Mouse (Mus musculus): ENCODE measurements around the gene Nptxr. TPM values are rescaled to one million over a fixed set of nuclear protein-coding genes. Genes with fewer than 3 reads are reported as not detected.

The Nptxr gene
- polyA plus RNA-seq, 1 experiment from 2014 or later = 2.6 TPM

DNA sequence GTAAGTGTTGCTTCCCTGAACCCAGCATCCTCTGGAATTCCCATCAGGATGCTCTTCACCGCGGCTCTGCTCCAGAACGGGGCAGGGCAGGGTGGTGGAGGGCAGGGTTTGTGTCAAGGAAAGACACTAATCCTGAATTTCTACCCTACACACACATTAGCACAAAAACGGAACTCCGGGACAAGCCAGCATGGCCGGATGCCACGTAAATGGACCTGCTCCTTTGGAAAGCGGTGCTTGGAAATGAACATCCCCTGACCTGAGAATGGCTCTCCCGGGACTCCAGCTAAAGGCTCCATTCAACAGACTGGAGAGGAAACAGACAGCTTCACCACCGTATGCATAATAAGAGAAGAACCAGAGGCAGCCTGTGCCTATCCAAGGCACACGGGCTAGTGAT is 3.9 kb downstream of the Nptxr start:
- H3K4me1 ChIP-seq (replicated peaks) = peaks cover 18% of the 10 kb centered on the region

DNA sequence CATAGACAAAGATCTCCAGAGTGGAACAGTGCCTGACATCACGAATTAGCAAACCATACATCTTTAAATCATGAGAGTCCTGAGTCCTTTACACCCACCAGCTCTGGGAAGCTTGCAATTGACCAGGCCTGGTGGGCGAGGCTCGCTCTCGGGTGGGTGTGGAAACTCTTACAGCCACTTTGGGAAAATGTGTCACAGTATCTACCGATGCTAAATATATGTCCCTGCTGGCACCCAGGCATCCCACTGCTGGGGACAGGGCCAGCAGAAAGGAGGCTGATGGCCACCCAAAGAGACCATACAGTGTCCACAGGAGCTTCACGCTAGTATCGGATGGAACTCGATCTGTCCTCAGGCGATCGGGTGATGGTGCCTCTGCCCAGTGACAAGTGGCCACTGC is 6.0 kb downstream of the Nptxr start:
- Histone ChIP-seq H3K4me1 (replicated peaks) (peaks cover 6% of the 10 kb centered on the region), H3K27me3 (replicated peaks) (peaks cover 83% of the 10 kb centered on the region), H3K9me3 (replicated peaks) (no peaks in the 10 kb centered on the region), H3K36me3 (no peaks in the 10 kb centered on the region), H3K27ac (ENCODE audit: poor library complexity, severe bottlenecking) (no peak overlapping the region), H3K4me2 (no peak overlapping the region), H3K4me3 (no peak overlapping the region), H3K9ac (no peak overlapping the region)
- 75% methylated on average over 10 of the region's 10 CpGs for WGBS
- no peak for ATAC-seq (ENCODE audit: insufficient number of reproducible peaks, low FRiP score)

More for the DNA sequence above, 3.9 kb downstream of the Nptxr start:
- Histone ChIP-seq H3K9me3 (replicated peaks) (no peaks in the 10 kb centered on the region), H3K9ac (no peak overlapping the region), H3K4me3 (no peak overlapping the region), H3K4me2 (no peak overlapping the region), H3K27me3 (replicated peaks) (peaks cover 85% of the 10 kb centered on the region), H3K36me3 (no peaks in the 10 kb centered on the region), H3K27ac (ENCODE audit: poor library complexity, severe bottlenecking) (no peak overlapping the region)
- ATAC-seq (ENCODE audit: insufficient number of reproducible peaks, low FRiP score) = no peak
- 61% methylated on average over 11 of the region's 11 CpGs for WGBS

DNA sequence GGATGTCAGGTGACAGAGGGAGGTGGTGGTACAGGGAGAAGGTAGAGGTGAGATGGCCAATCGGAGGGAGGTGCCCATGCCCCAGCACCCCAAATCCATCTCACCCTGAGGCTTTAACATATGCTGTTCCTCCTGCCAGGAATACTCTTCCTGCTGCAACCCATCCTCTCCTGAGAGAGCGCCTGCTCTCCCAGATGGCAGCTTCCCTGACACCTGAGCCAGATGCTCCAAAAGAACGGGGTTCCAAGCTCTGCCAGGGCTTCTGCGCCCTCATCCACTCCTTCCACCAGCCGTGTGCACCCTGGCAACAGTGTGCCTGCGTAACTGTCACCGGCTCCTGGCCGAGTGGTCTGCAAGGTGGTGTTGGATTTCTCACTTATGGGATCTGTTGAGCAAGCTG is 6.9 kb downstream of the Nptxr start:
- H3K4me3 ChIP-seq = no peak overlapping the region
- no peak overlapping the region for H3K9ac ChIP-seq
- 77% methylated on average over 8 of the region's 8 CpGs for WGBS
- no peaks in the 10 kb centered on the region for H3K36me3 ChIP-seq
- H3K4me1 ChIP-seq (replicated peaks) = no peaks in the 10 kb centered on the region
- no peaks in the 10 kb centered on the region for H3K9me3 ChIP-seq (replicated peaks)
- no peak for ATAC-seq (ENCODE audit: insufficient number of reproducible peaks, low FRiP score)
- peaks cover 83% of the 10 kb centered on the region for H3K27me3 ChIP-seq (replicated peaks)
- no peak overlapping the region for H3K27ac ChIP-seq (ENCODE audit: poor library complexity, severe bottlenecking)
- no peak overlapping the region for H3K4me2 ChIP-seq

DNA sequence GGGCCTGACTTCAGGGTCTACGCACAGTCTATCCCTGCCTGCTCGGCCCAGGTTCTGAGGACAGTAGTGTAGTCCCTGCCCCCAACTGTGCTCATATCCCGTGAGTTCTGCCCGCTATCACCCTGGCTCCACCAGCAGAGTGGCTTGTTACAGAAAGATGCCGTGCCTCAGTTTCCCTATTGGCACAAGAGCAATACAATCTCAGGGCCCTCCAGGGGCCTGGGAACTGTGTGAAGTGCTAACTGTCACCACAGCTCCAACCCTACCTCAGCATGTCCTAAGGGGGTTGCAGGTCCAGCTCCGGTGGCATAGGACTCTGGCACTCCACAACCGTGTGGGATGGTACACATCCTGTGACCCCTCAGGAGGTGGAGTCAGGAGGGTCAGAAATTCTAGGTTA is 7.5 kb downstream of the Nptxr start:
- no peaks in the 10 kb centered on the region for H3K36me3 ChIP-seq
- H3K9me3 ChIP-seq (replicated peaks) = no peaks in the 10 kb centered on the region
- H3K4me3 ChIP-seq = no peak overlapping the region
- no peak overlapping the region for H3K9ac ChIP-seq
- H3K27ac ChIP-seq (ENCODE audit: poor library complexity, severe bottlenecking) = no peak overlapping the region
- ATAC-seq (ENCODE audit: insufficient number of reproducible peaks, low FRiP score) = no peak
- WGBS = 77% methylated on average over 7 of the region's 7 CpGs
- H3K4me1 ChIP-seq (replicated peaks) = no peaks in the 10 kb centered on the region
- H3K27me3 ChIP-seq (replicated peaks) = peaks cover 83% of the 10 kb centered on the region
- H3K4me2 ChIP-seq = no peak overlapping the region

DNA sequence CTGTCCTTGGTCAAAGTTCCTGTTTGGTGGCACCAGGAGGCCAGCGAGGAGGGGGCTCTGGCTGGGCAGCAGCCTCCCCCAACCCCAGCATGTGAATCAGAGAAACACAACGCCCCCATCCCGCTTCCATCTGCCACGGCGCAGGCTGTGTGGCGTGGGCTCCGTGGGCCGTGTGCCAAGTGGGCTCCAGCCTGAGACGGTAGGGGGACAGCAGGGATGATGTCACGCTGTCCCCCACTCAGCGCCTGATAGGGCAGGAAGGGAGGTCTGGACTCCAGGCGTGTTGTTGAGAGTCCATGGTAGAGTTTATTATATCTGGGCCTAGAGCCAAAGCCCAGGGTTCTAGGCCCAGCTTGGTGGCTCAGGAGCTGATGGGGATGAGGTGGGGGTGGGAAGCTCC is 8.3 kb downstream of the Nptxr start:
- H3K9me3 ChIP-seq (replicated peaks) = no peaks in the 10 kb centered on the region
- WGBS = 76% methylated on average over 12 of the region's 12 CpGs
- H3K27ac ChIP-seq (ENCODE audit: poor library complexity, severe bottlenecking) = no peak overlapping the region
- H3K9ac ChIP-seq = no peak overlapping the region
- no peaks in the 10 kb centered on the region for H3K4me1 ChIP-seq (replicated peaks)
- no peak overlapping the region for H3K4me2 ChIP-seq
- no peak for ATAC-seq (ENCODE audit: insufficient number of reproducible peaks, low FRiP score)
- peaks cover 82% of the 10 kb centered on the region for H3K27me3 ChIP-seq (replicated peaks)
- no peak overlapping the region for H3K4me3 ChIP-seq
- no peaks in the 10 kb centered on the region for H3K36me3 ChIP-seq

DNA sequence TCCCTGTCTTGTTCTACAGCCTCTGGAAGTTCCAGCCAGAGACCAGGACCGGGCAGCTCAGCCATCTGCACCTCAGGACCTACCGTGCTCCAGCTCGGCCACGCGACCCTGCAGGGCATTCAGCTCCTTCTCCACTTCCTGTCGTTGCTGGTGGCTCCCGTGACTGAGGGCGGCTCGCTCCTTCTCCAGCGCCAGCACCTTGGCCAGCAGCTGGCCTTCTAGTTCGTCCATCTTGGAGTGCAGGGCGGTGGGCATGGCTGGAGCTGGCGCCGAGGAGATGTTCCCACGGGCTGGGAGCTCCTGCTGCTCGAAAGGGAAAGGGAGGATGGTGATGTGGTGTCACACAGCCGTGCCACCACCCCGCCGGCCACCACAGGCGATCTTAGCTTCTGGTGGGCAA is 10.4 kb downstream of the Nptxr start:
- Histone ChIP-seq H3K36me3 (no peaks in the 10 kb centered on the region), H3K9ac (no peak overlapping the region), H3K9me3 (replicated peaks) (no peaks in the 10 kb centered on the region), H3K27ac (ENCODE audit: poor library complexity, severe bottlenecking) (no peak overlapping the region), H3K4me3 (no peak overlapping the region), H3K27me3 (replicated peaks) (peaks cover 86% of the 10 kb centered on the region), H3K4me2 (no peak overlapping the region), H3K4me1 (replicated peaks) (no peaks in the 10 kb centered on the region)
- 10% methylated on average over 20 of the region's 20 CpGs for WGBS
- no peak for ATAC-seq (ENCODE audit: insufficient number of reproducible peaks, low FRiP score)

DNA sequence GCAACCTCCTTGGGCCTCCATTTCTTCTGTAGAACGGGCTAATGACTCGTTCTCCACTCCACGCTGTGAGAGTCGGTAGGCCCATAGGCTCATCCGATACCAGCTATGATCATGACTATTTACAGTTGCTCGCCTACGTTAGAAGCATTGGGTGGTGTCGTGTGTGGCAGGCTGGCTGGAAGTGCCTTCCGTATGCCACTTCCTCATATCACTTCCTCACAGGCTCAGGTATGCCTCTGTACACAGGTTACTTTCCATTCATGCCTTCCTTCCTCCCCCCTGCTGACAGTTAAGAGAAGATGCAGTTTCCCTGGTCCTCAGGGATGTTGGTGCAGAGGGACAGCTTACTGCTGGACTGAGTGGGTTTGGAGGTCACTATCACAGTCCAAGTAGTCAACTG is 11.5 kb downstream of the Nptxr start:
- Histone ChIP-seq H3K4me2 (no peak overlapping the region), H3K27me3 (replicated peaks) (peaks cover 90% of the 10 kb centered on the region), H3K4me3 (no peak overlapping the region), H3K36me3 (no peaks in the 10 kb centered on the region), H3K27ac (ENCODE audit: poor library complexity, severe bottlenecking) (no peak overlapping the region), H3K9ac (no peak overlapping the region), H3K4me1 (replicated peaks) (no peaks in the 10 kb centered on the region), H3K9me3 (replicated peaks) (no peaks in the 10 kb centered on the region)
- ATAC-seq (ENCODE audit: insufficient number of reproducible peaks, low FRiP score) = no peak
- WGBS = 89% methylated on average over 9 of the region's 9 CpGs

DNA sequence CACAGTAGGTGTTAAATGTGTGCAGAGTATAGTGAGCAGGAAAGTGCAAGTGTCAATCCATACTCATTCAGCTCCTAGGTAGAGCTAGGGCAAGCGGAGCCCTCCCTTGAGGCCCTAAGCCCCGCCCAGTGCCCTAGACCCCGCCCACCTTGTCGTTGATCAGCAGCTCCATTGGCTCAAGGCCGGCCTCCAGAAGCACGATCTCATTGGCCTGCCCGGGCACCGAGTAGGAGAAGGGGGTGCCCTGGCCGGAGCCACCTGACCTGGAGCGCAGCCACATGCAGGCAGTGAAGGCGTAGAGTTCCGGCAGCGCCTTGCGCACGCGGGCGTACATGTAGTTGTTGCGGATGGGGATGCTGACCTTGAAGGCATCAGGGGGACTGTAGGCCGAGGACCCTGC is 12.1 kb downstream of the Nptxr start:
- Histone ChIP-seq H3K27me3 (replicated peaks) (peaks cover 92% of the 10 kb centered on the region), H3K9me3 (replicated peaks) (no peaks in the 10 kb centered on the region), H3K4me1 (replicated peaks) (no peaks in the 10 kb centered on the region), H3K27ac (ENCODE audit: poor library complexity, severe bottlenecking) (no peak overlapping the region), H3K9ac (no peak overlapping the region), H3K36me3 (no peaks in the 10 kb centered on the region), H3K4me2 (no peak overlapping the region), H3K4me3 (no peak overlapping the region)
- no peak for ATAC-seq (ENCODE audit: insufficient number of reproducible peaks, low FRiP score)
- WGBS = 19% methylated on average over 19 of the region's 19 CpGs

DNA sequence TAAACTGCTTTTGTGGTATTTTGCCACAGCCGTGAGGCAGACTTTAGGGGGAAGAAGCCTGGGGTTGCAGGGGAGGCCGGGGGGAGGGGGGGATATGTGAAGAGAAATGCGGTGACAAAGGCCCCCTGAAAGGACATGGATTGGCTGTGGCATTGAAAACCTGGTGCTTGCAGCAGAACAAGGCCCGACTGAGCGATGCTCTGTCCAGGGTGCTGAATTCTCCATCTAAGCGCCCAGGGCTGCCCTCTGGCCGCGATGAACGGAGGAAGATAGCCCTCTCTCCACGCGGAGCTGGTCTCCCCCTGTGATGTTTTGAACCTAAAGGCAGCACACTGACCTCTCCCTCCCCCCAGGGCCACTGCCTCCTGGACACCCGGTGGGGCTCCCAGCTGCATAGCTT is 13.1 kb downstream of the Nptxr start:
- H3K9me3 ChIP-seq (replicated peaks) = no peaks in the 10 kb centered on the region
- H3K4me3 ChIP-seq = no peak overlapping the region
- no peak for ATAC-seq (ENCODE audit: insufficient number of reproducible peaks, low FRiP score)
- H3K4me2 ChIP-seq = no peak overlapping the region
- H3K36me3 ChIP-seq = no peaks in the 10 kb centered on the region
- H3K27ac ChIP-seq (ENCODE audit: poor library complexity, severe bottlenecking) = no peak overlapping the region
- H3K27me3 ChIP-seq (replicated peaks) = peaks cover 94% of the 10 kb centered on the region
- no peaks in the 10 kb centered on the region for H3K4me1 ChIP-seq (replicated peaks)
- WGBS = 2% methylated on average over 12 of the region's 12 CpGs
- H3K9ac ChIP-seq = no peak overlapping the region

DNA sequence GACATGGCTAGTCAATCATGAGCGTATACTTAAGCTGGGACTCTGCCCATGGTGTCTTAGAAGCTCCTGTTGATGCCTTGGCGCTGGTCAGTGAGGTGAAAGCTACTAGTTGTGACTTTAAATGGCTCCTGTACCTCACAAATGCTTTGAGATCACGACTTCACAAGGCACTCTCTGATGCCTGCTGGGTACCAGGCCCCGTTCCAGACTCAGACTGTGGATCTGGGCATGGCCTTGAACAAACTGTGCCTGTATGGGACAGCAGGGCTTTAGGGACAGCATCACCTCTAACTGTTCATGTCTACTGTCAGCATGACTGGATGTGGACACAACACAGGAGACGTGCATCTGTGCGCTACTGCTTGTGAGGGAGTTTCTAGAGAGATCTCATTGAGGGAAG is 13.7 kb downstream of the Nptxr start:
- no peak for ATAC-seq (ENCODE audit: insufficient number of reproducible peaks, low FRiP score)
- no peak overlapping the region for H3K4me2 ChIP-seq
- no peak overlapping the region for H3K9ac ChIP-seq
- no peak overlapping the region for H3K4me3 ChIP-seq
- H3K4me1 ChIP-seq (replicated peaks) = no peaks in the 10 kb centered on the region
- H3K27me3 ChIP-seq (replicated peaks) = peaks cover 94% of the 10 kb centered on the region
- H3K36me3 ChIP-seq = no peaks in the 10 kb centered on the region
- H3K9me3 ChIP-seq (replicated peaks) = no peaks in the 10 kb centered on the region
- no peak overlapping the region for H3K27ac ChIP-seq (ENCODE audit: poor library complexity, severe bottlenecking)
- 77% methylated on average over 6 of the region's 6 CpGs for WGBS

DNA sequence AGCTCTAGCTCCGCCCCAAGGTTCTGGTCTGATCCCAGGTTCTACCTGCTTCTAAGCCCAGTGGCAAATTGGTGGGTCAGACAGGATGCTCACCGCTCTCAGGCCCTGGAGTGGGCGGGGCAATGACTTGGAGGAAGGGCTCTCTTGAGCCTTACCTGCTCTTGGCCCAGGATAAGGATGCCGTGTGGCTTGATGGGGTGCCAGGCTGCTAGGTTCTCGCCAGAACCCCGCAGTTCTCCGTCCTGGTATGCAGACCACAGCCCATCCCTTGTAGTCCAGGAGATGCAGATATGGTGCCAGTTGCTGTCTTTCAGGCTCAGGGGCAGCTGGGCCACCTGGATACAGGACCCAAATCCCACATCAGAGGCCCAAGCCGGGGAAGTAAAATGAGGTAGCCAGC is 14.5 kb downstream of the Nptxr start:
- peaks cover 94% of the 10 kb centered on the region for H3K27me3 ChIP-seq (replicated peaks)
- 43% methylated on average over 8 of the region's 8 CpGs for whole genome bisulfite sequencing

DNA sequence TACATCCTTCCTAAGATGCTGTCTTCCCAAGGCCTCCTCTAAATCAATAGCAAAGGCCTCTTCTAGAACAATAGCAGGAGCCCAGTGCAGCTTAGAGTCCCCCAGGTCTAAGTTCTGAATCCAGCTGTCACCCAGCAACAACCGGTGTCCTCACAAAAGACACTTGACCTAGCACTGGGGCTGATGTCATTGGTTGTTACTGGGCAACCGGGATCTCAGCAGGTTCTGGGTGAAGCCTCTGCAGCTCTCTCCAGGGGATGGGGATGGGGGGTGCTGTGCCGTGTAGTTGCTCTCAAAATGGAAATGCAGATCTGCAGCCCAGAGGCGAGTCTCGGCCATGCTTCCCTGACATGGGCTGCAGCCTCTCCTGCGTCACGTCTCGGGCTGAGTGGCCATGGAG is 16.8 kb downstream of the Nptxr start:
- Histone ChIP-seq H3K27me3 (replicated peaks) (peaks cover 81% of the 10 kb centered on the region), H3K4me3 (no peak overlapping the region), H3K27ac (ENCODE audit: poor library complexity, severe bottlenecking) (no peak overlapping the region), H3K9ac (no peak overlapping the region), H3K4me2 (no peak overlapping the region), H3K4me1 (replicated peaks) (no peaks in the 10 kb centered on the region), H3K36me3 (no peaks in the 10 kb centered on the region), H3K9me3 (replicated peaks) (no peaks in the 10 kb centered on the region)
- ATAC-seq (ENCODE audit: insufficient number of reproducible peaks, low FRiP score) = no peak
- WGBS = 52% methylated on average over 8 of the region's 8 CpGs

More for the DNA sequence above, 14.5 kb downstream of the Nptxr start:
- Histone ChIP-seq H3K4me2 (no peak overlapping the region), H3K4me1 (replicated peaks) (no peaks in the 10 kb centered on the region), H3K4me3 (no peak overlapping the region), H3K36me3 (no peaks in the 10 kb centered on the region), H3K27ac (ENCODE audit: poor library complexity, severe bottlenecking) (no peak overlapping the region), H3K9ac (no peak overlapping the region), H3K9me3 (replicated peaks) (no peaks in the 10 kb centered on the region)
- no peak for ATAC-seq (ENCODE audit: insufficient number of reproducible peaks, low FRiP score)
